Mouse (Mus musculus): ENCODE data around the gene Sgf29.

The Sgf29 gene

DNA sequence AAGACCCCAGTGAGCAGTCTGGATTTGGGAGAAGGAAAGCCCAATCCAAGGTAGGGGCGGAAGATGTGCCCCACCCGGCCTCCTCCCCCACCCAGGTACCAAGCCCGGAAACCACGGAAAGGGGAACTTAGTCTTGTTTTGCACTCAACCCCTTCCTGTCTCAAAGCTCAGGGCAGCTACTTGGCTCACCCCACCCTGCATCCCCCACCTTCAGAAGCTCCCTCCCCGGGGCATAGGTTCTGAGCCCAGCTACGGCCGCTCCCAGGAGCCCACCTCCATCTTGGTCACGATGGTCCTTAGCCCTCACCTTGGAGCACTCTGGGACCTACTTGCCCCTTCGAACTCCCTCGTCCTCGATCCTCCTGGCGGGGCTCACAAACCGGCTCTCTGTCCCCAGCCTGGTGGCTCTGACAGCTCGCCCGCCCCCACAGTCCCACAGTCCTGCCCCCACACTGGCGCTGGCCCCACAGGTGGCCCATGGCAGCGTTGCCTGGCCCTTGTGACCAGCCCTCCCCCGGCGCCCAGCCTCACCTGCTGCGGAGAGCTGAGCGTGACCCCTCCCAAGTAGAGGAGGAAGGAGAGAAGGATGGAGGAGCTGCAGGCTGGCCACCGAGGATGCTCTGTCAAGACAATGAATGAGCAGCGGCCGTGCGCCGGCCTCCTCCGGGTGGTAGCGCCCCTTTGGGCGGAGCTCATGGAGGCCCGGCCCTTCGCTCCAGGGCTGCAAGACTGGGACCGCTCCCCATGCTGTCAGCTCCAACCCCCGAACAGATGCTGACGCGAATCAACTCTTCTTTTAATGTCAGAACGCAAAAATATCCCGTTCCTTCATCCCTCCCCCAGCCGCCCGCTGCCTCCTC is 55.2 kb downstream of the Sgf29 start:
- peak; percentile 94 for DNase-seq (ENCODE audit: low read depth, low spot score)

DNA sequence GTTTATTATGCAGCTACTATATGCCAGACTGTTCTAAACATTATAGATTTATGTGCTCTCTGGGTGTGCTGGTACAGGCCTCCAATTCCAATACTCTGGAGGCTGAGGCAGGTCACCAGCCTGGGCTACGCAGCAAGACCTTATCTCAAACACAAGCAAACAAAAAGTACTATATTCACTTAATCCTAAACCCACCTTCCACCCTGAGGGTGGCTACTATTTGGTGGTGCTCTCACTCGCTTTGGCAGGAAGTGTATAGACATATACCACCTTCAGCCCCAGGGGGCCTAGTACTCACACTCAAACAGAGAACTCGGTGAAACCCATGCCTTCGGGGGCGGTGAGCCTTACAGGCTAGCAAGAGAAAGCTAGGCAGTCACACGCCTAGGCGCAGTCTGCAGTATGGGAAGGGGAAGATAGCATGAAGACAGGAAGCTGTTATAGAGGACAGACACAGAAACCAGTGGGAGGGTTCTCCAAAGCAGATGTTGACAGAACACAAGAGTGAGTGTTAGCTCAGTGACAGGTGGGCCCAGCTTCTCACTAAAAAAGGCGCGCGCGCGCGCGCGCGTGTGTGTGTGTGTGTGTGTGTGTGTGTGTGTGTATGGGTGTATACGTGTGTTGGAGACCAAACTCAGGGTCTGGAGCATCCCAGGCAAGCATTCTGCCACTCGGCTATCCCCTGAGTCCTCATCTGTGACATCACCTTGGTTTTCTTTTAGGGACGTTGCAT is 58.5 kb downstream of the Sgf29 start, which contains the start of gene Coro1a:
Gene Coro1a (minus strand): TSS at position 346 of the 733 bp plus-strand sequence.
- DNase-seq (ENCODE audit: low read depth, low spot score): peak; percentile 67

DNA sequence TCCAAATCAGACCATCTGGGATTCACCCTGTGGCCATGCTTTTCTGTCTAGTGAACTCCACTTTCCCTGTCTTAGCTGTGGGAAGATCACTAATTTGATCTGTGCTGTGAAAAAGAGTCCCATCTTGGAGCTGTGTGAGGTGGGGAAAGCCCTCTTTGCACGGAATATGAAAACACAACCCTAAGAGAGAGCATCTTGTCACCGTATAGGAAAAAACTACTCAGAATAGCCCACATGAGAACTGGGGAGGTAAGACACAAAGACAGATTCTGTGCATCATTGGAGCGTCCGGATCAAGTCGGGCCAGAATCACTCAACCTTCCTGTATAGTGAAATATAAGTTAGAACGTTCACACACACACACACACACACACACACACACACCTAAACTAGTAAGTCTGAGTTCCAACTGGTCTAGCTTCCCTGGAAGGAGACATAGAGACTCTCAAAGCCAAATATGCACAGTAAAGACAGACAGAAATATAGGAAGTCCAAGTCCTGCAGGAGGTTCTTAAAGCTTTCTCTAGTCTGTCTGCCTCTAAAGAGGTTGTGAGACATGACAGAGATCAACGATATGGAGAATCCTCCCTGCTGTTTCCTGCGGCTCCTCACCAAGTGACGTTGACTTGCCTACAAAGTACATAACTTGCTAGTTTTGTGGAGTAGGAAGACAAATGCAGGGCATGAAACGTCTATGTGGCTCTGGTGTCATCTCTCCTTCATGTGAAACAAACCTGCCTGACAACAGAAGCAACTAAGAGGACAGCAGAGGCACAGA is 59.3 kb downstream of the Sgf29 start:
- no peak for DNase-seq (ENCODE audit: low read depth, low spot score)

DNA sequence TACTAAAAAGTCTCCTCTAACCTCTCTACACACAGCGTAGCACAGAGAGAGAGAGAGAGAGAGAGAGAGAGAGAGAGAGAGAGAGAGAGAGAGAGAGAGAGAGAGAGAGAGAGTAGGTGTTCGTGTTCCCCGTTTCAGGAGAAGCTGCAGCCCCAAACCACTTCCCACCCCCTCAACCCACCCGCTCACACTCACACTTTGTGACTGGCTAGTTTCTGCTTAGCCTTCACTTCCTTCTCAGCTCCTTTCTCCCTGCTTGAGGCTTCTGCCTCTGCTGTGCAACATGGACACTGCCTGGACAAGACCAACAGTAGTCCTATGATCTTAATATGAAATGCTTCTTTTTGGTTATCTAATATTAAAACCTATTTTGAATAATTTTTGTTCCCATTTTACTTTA is 61.2 kb downstream of the Sgf29 start:
- DNase-seq (ENCODE audit: low read depth, low spot score): no peak

DNA sequence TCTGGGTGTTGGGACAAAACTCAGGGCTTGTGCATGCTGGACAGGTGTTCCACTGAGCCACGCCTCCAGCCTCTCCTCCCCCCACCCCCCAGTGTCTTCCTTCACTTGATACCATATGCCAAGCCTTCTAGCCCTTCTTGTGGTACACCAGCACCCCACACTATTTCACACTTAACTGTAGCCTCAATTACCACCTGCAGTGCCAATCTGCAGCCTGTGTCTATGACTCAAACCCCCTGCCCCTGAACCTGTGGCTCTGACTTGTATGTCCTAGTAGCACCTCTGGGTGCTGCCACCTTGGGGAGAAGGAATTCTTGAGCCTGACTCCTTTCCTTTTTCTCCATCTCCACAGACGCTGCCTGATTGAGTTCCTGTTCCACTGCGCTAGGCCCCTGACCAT is 62.8 kb downstream of the Sgf29 start:
- DNase-seq (ENCODE audit: low read depth, low spot score): no peak

DNA sequence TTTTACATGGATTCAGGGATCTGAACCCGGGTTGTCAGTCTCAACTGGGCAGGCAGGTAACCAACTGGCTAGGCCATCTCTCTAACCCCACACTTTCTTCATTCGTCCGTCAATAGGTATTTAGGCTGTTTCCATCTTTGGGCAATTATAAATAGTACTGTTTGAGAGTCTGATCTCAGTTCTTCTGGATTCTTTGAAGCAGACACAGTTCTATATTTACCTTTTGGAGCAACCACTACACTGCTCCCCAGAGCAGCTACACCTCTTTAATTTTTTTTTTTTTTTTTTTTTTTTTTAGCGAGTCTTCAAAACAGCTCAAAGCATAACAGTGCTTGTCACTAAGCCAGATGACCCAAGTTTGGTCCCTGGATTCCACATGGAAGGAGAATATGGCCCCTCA is 66.6 kb downstream of the Sgf29 start:
- no peak for DNase-seq (ENCODE audit: low read depth, low spot score)

DNA sequence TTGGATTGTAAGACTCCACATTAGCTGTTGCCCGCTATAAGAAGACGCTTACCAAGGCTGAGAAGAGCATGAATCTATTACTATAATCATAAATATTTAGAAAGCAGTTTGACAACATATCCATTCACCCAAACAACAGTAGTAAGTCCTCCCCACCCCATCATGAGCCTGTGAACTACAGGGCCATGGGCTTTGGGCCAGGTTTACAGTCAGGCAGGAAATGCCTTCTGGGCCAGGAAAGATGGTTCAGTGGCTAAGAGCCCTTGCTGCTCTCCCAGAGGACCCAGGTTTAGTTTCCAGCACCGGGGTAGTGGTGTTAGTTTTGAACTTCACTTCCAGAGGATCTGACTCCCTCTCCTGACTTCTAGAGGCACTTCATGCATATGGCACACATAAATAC is 68.5 kb downstream of the Sgf29 start:
- no peak for DNase-seq (ENCODE audit: low read depth, low spot score)

DNA sequence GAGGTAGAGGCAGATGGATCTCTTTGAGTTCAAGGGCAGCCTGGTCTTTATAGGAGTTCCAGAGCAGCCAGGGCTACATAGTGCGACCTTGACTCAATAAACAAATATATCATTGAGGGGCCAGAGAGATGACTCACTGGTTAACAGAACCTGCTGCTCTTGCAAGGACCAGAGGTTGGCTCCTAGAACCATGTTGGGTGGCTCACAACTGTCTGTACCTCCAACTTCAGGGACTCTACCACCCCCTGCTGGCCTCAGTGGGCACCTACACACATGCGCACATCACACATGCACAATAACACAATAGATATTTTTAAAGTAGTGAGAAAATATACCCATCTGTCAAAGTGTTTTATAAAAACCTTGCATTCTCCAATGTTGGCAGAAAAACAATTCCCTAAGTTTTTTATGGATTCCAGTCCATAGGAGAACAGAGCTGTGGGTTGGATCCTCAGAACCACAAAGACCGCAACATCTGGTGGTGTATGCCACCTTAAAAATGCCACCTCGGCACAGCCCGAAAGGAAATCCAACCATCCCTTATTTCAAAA is 69.8 kb downstream of the Sgf29 start:
- peak; percentile 69 for DNase-seq (ENCODE audit: low read depth, low spot score)

DNA sequence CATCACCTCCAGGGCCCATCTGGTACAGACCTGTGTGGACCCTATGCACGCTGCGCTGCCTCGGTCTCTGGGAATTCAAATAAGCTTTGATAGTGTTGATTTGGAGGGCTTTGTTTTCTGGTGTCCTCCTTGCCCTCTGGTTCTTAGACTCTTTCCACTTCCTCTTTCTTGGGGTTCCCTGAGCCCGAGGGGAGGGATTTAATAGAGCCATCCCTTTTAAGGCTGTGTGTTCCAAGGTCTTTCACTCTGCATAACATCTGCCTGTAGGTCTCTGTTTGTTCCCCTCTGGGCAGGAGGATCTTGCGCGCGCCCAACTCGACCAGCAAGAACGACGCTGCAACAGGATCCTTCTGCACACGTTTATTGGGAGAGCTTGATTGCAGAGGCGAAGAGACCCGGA is 72.5 kb downstream of the Sgf29 start:
- peak; percentile 34 for DNase-seq (ENCODE audit: low read depth, low spot score)
